Comparison of ENCODE assay signal across 7 mouse cellular contexts in the genomic region with DNA sequence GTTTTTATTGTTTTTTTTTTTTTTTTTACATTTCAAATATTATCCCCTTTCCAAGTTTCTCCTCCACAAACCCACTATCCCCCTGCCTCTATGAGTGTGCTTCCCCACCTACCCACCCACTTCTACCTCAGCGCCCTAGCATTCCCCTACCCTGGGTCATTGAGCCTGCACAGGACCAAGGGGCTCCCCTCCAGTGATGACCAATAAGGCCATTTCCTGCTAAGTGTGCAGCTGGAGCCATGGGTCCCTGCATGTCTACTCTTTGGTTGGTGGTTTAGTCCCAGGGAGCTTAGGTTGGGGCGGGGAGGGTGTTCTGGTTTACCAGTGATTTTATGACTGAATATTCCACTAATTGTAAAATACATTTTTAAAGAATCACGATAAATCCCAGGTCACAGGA. TPM values are rescaled to one million over a fixed set of nuclear protein-coding genes. Genes with fewer than 3 reads are reported as not detected.
DNase-seq lines count a peak whose midpoint lies in the region; ATAC-seq and TF ChIP-seq lines count a peak whose summit lies in the region.
"Not testable (repeated sequence)": the region's sequence is repeated elsewhere in the genome, so short reads cannot be mapped to it uniquely, and the experiment has no call there.

No protein-coding gene starts in this region.

- H3K36me3 ChIP-seq in heart, embryonic 11.5 days (ENCODE audit: control insufficient read depth, insufficient read depth, low read length); intestine, embryonic 15.5 days; limb, embryonic 13.5 days; neural tube, embryonic 15.5 days: not testable (repeated sequence)

- H3K9ac ChIP-seq in heart, embryonic 11.5 days (ENCODE audit: low read depth, low read length), result peak overlapping the region; percentile 76
- H3K9ac ChIP-seq in intestine, embryonic 15.5 days, result peak overlapping the region; percentile 69
- peak overlapping the region; percentile 74 for H3K9ac ChIP-seq in limb, embryonic 13.5 days
- peak overlapping the region; percentile 77 for H3K9ac ChIP-seq in neural tube, embryonic 15.5 days (replicated peaks)

- H3K4me1 ChIP-seq in heart, embryonic 11.5 days (ENCODE audit: control insufficient read depth, insufficient read depth, low read length); intestine, embryonic 15.5 days (replicated peaks); limb, embryonic 13.5 days; neural tube, embryonic 15.5 days: not testable (repeated sequence)

- TF ChIP-seq POLR2A in brain, embryonic 14.5 days (IDR thresholded peaks at IDR 0.05; ENCODE audit: borderline replicate concordance, extremely low read depth, insufficient read depth, insufficient read length, poor library complexity, severe bottlenecking), result not testable (repeated sequence)

- peak overlapping the region; percentile 61 for H3K4me3 ChIP-seq in heart, embryonic 11.5 days (ENCODE audit: low read depth, low read length)
- H3K4me3 ChIP-seq in intestine, embryonic 15.5 days (replicated peaks), result peak overlapping the region; percentile 65
- peak overlapping the region; percentile 64 for H3K4me3 ChIP-seq in limb, embryonic 13.5 days
- H3K4me3 ChIP-seq in neural tube, embryonic 15.5 days (replicated peaks), result peak overlapping the region; percentile 62

- TF ChIP-seq CTCF in brain, embryonic 14.5 days (IDR thresholded peaks at IDR 0.05; ENCODE audit: borderline replicate concordance, extremely low read depth, insufficient read depth, insufficient read length), result not testable (repeated sequence)

- peak; percentile 30; the same call in 1 of the 2 replicates for ATAC-seq in erythroblast, adult 5-6 weeks (replicated peaks; ENCODE audit: low FRiP score, poor library complexity, severe bottlenecking)
- peak; percentile 77; the same call in 1 of the 2 replicates for ATAC-seq in heart, embryonic 11.5 days (replicated peaks; ENCODE audit: insufficient number of reproducible peaks, low FRiP score, low TSS enrichment)
- ATAC-seq in intestine, embryonic 15.5 days, result peak; percentile 81
- ATAC-seq in limb, embryonic 13.5 days (ENCODE audit: low FRiP score, low read depth), result peak; percentile 66
- peak; percentile 38 for ATAC-seq in megakaryocyte, adult 5-6 weeks (ENCODE audit: poor library complexity, severe bottlenecking)
- peak; percentile 83 for ATAC-seq in neural tube, embryonic 15.5 days (ENCODE audit: low FRiP score)

- H3K9me3 ChIP-seq in heart, embryonic 11.5 days (replicated peaks; ENCODE audit: control insufficient read depth, low read length); intestine, embryonic 15.5 days; limb, embryonic 13.5 days; neural tube, embryonic 15.5 days (replicated peaks): not testable (repeated sequence)

- WGBS in heart, embryonic 11.5 days (ENCODE audit: insufficient replicate concordance), result 0% methylated on average over 3 of the region's 3 CpGs
- WGBS in intestine, embryonic 15.5 days, result 0% methylated on average over 3 of the region's 3 CpGs
- WGBS in limb, embryonic 13.5 days, result 0% methylated on average over 3 of the region's 3 CpGs
- WGBS in neural tube, embryonic 15.5 days, result 1% methylated on average over 3 of the region's 3 CpGs

- H3K27ac ChIP-seq in heart, embryonic 11.5 days (ENCODE audit: low read depth, low read length), result peak overlapping the region; percentile 64; the same call in 1 of the 2 replicates
- H3K27ac ChIP-seq in intestine, embryonic 15.5 days, result peak overlapping the region; percentile 86
- not testable (repeated sequence) for H3K27ac ChIP-seq in limb, embryonic 13.5 days
- peak overlapping the region; percentile 78 for H3K27ac ChIP-seq in neural tube, embryonic 15.5 days (replicated peaks)

- H3K4me2 ChIP-seq in heart, embryonic 11.5 days, result peak overlapping the region; percentile 56
- peak overlapping the region; percentile 54 for H3K4me2 ChIP-seq in intestine, embryonic 15.5 days (replicated peaks)
- H3K4me2 ChIP-seq in limb, embryonic 13.5 days (replicated peaks), result peak overlapping the region; percentile 62
- H3K4me2 ChIP-seq in neural tube, embryonic 15.5 days, result peak overlapping the region; percentile 59

- peak; percentile 0 for DNase-seq in brain, embryonic 14.5 days (ENCODE audit: low read depth)

- not testable (repeated sequence) for H3K27me3 ChIP-seq in heart, embryonic 11.5 days (ENCODE audit: control insufficient read depth, insufficient read depth, low read length); intestine, embryonic 15.5 days (replicated peaks); limb, embryonic 13.5 days; neural tube, embryonic 15.5 days (replicated peaks)

RNA-seq across cellular contexts. Expression of a gene that starts 0.4 kb away (rescaled TPM):
- polyA plus RNA-seq in brain, embryonic 14.5 days (2012; rRNA removed), result 6.4 and 7.6 TPM in 2 replicates
- 2.3 and 8.8 TPM in 2 replicates for total RNA-seq in erythroblast, adult 5-6 weeks (2015; ENCODE audit: low replicate concordance)
- total RNA-seq in erythroblast, adult 5-6 weeks (2017; ENCODE audit: low replicate concordance), result 5.2 and 7.9 TPM in 2 replicates
- polyA plus RNA-seq in heart, embryonic 11.5 days (2014; fragmentation: Nextera tagmentation; extraction: Ambion mirVana), result 8.8 and 10.4 TPM in 2 replicates
- polyA plus RNA-seq in intestine, embryonic 15.5 days (2015; fragmentation: Nextera tagmentation; extraction: Ambion mirVana), result 10.6 and 11.4 TPM in 2 replicates
- 12.4 and 12.5 TPM in 2 replicates for polyA plus RNA-seq in limb, embryonic 13.5 days (2015; fragmentation: Nextera tagmentation; extraction: Ambion mirVana)
- 27.7 and 31.4 TPM in 2 replicates for total RNA-seq in megakaryocyte, adult 5-6 weeks (2015)
- total RNA-seq in megakaryocyte, adult 5-6 weeks (2017), result 16.5 and 21.7 TPM in 2 replicates
- polyA plus RNA-seq in neural tube, embryonic 15.5 days (2015; fragmentation: Nextera tagmentation; extraction: Ambion mirVana), result 10.4 and 12.1 TPM in 2 replicates

RNA-seq across cellular contexts. Expression of a gene that starts 47.0 kb away (rescaled TPM):
- polyA plus RNA-seq in brain, embryonic 14.5 days (2012; rRNA removed), result 7.4 and 8.3 TPM in 2 replicates
- 8.8 and 18.4 TPM in 2 replicates for total RNA-seq in erythroblast, adult 5-6 weeks (2015; ENCODE audit: low replicate concordance)
- total RNA-seq in erythroblast, adult 5-6 weeks (2017; ENCODE audit: low replicate concordance), result 3.6 and 9.9 TPM in 2 replicates
- polyA plus RNA-seq in heart, embryonic 11.5 days (2014; fragmentation: Nextera tagmentation; extraction: Ambion mirVana), result 8.8 and 10.6 TPM in 2 replicates
- polyA plus RNA-seq in intestine, embryonic 15.5 days (2015; fragmentation: Nextera tagmentation; extraction: Ambion mirVana), result 10.7 and 11.9 TPM in 2 replicates
- 15.3 and 16.7 TPM in 2 replicates for polyA plus RNA-seq in limb, embryonic 13.5 days (2015; fragmentation: Nextera tagmentation; extraction: Ambion mirVana)
- 21.0 and 22.0 TPM in 2 replicates for total RNA-seq in megakaryocyte, adult 5-6 weeks (2015)
- 12.2 and 13.0 TPM in 2 replicates for total RNA-seq in megakaryocyte, adult 5-6 weeks (2017)
- polyA plus RNA-seq in neural tube, embryonic 15.5 days (2015; fragmentation: Nextera tagmentation; extraction: Ambion mirVana), result 11.6 and 12.3 TPM in 2 replicates

RNA-seq across cellular contexts. Expression of a gene that starts 47.0 kb away (rescaled TPM):
- polyA plus RNA-seq in brain, embryonic 14.5 days (2012; rRNA removed), result 2.1 and 2.7 TPM in 2 replicates
- 7.1 and 12.1 TPM in 2 replicates for total RNA-seq in erythroblast, adult 5-6 weeks (2015; ENCODE audit: low replicate concordance)
- 11.6 and 12.8 TPM in 2 replicates for total RNA-seq in erythroblast, adult 5-6 weeks (2017; ENCODE audit: low replicate concordance)
- polyA plus RNA-seq in heart, embryonic 11.5 days (2014; fragmentation: Nextera tagmentation; extraction: Ambion mirVana), result 7.5 and 8.4 TPM in 2 replicates
- 7.8 and 9.0 TPM in 2 replicates for polyA plus RNA-seq in intestine, embryonic 15.5 days (2015; fragmentation: Nextera tagmentation; extraction: Ambion mirVana)
- 9.0 and 9.2 TPM in 2 replicates for polyA plus RNA-seq in limb, embryonic 13.5 days (2015; fragmentation: Nextera tagmentation; extraction: Ambion mirVana)
- total RNA-seq in megakaryocyte, adult 5-6 weeks (2015), result 10.9 and 17.3 TPM in 2 replicates
- total RNA-seq in megakaryocyte, adult 5-6 weeks (2017), result 14.0 and 15.3 TPM in 2 replicates
- 7.2 and 8.8 TPM in 2 replicates for polyA plus RNA-seq in neural tube, embryonic 15.5 days (2015; fragmentation: Nextera tagmentation; extraction: Ambion mirVana)

Comparison
In these comparisons a context has a peak if more than half of its experiments do, and no peak if none do; other contexts are left out.
1. ATAC-seq: peak in every context shown above with its lines; median percentile 83 in neural tube, embryonic 15.5 days; 81 in intestine, embryonic 15.5 days; 77 in heart, embryonic 11.5 days; 66 in limb, embryonic 13.5 days; 38 in megakaryocyte, adult 5-6 weeks; 30 in erythroblast, adult 5-6 weeks.